Mouse (Mus musculus): ENCODE measurements around the gene Gcg. TPM values are rescaled to one million over a fixed set of nuclear protein-coding genes. Genes with fewer than 3 reads are reported as not detected.

Gene Gcg
- polyA plus RNA-seq, 1 experiment = 1.0 TPM

DNA sequence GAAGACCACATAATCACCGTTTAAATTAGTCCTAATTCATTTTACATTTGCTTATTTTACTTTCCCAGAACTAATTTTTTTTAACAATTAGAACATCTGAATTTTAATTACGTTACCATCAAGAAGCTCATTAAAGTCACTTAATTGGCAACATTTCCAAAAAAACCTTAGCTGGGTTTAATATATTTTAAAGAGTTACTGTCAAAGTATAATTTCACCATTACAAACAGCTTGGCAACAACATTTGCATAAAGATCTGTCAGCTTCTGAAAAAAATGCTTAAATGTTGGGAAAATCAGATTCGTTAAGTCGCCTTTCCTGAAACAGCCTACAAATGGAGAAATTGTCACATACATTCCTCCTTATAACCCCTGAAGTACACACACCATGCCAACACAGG is 14.6 kb upstream of the Gcg start:
- DNase-seq (ENCODE audit: low read depth) = peak; percentile 69
- TF ChIP-seq POLR2A (IDR thresholded peaks at IDR 0.05; ENCODE audit: borderline replicate concordance, extremely low read depth, insufficient read depth, insufficient read length, poor library complexity, severe bottlenecking) = no peak
- TF ChIP-seq CTCF (IDR thresholded peaks at IDR 0.05; ENCODE audit: borderline replicate concordance, extremely low read depth, insufficient read depth, insufficient read length) = no peak

DNA sequence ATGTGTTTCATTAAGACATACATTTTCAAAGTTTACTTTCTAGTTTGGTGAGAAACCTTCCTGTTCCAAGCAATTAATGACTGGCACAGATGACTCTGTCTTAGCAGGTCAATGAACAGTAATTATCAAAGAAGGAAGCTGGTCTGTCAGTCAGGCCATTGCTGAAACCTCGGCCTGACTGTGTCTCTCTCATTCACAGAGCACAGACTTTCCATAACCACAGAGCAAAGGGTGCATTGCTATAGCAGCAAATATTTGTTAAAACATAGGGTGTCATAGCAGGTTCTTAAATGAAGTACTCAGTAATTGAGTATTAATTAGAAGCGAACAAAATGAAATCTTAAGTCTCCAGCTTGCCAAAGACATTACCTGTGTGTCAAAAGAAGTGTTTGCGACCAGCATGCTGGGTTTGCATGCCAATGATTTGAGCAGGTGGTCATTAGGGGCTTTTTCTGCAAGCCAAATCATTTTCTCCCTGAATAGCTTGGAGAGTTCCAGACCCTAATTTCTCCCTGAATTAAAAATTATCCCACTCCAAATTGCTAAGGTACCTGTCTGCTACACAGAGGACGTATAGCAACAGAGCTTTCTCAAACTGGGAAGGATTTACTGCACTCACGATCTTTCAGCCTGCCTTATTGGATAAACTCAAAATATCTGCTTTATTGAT is 14.0 kb upstream of the Gcg start:
- no peak for TF ChIP-seq CTCF (IDR thresholded peaks at IDR 0.05; ENCODE audit: borderline replicate concordance, extremely low read depth, insufficient read depth, insufficient read length)
- TF ChIP-seq POLR2A (IDR thresholded peaks at IDR 0.05; ENCODE audit: borderline replicate concordance, extremely low read depth, insufficient read depth, insufficient read length, poor library complexity, severe bottlenecking) = no peak
- peak; percentile 93 for DNase-seq (ENCODE audit: low read depth)

DNA sequence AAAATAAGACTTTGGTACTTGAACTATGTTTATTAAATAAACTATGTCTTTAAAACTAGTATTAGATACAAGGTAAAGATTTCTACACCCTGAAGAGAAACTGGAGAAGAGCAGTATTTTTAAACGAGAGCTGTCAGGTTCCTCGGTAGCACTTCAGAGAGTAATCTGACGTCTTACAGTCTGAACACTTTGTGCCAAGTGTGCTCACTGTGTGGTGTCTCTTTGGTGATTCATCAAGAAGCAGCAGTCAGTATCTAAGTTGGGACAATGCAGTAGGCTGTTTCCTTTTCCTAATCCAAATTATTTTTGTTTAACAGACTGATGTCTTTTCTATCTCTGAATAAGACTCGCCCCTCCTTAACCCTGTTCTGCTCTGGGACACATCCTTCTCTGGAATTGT is 12.0 kb upstream of the Gcg start:
- DNase-seq (ENCODE audit: low read depth) = no peak

DNA sequence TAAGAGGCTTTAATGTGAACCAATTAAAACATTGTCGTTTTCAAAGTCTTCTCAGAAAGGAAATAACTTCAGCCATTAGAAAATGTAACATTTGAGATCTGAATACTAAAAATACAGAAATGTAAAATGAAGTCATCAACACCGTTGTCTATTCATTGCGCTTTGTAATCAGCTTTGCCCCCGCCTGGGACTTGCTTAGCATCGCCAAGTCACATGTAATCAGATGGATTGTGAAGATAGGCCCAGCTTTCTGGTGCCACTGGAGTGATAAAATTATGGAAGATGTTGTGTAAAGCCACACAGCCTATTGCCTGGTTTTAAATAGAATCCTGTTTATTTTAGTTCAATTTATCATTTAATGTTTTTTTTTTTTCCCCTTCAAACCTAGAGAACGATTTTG is 6.4 kb upstream of the Gcg start:
- TF ChIP-seq CTCF (IDR thresholded peaks at IDR 0.05; ENCODE audit: borderline replicate concordance, extremely low read depth, insufficient read depth, insufficient read length) = no peak
- no peak for TF ChIP-seq POLR2A (IDR thresholded peaks at IDR 0.05; ENCODE audit: borderline replicate concordance, extremely low read depth, insufficient read depth, insufficient read length, poor library complexity, severe bottlenecking)
- DNase-seq (ENCODE audit: low read depth) = no peak

More for the DNA sequence above, 12.0 kb upstream of the Gcg start:
- no peak for TF ChIP-seq CTCF (IDR thresholded peaks at IDR 0.05; ENCODE audit: borderline replicate concordance, extremely low read depth, insufficient read depth, insufficient read length)
- TF ChIP-seq POLR2A (IDR thresholded peaks at IDR 0.05; ENCODE audit: borderline replicate concordance, extremely low read depth, insufficient read depth, insufficient read length, poor library complexity, severe bottlenecking) = no peak

DNA sequence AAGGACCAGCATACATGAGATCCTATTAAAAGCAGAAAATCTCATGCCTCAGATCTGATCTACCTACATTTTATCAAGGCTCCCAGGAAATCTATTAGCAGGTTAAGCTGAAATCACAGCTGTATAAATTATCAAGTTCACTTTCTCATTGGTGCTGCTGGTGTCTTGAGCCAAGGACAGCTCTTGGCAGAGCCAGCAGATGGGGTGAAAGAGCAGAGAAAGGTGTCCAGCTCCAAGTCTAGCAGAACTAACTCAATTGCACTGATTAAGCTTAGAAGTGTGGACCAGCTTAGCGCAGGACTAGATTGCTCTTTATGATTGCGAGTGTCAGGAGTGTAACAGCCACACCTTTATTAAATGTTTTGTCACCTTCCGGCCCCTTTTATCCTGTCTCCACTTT is 1.5 kb upstream of the Gcg start:
- TF ChIP-seq CTCF (IDR thresholded peaks at IDR 0.05; ENCODE audit: borderline replicate concordance, extremely low read depth, insufficient read depth, insufficient read length) (peak; percentile 17; the same call in 1 of the 2 replicates), POLR2A (IDR thresholded peaks at IDR 0.05; ENCODE audit: borderline replicate concordance, extremely low read depth, insufficient read depth, insufficient read length, poor library complexity, severe bottlenecking) (no peak)
- DNase-seq (ENCODE audit: low read depth) = no peak

GRCm38 (mm10) chr2:62480285-62481198 is 2.9 kb downstream of the Gcg start:
- TF ChIP-seq POLR2A (IDR thresholded peaks at IDR 0.05; ENCODE audit: borderline replicate concordance, extremely low read depth, insufficient read depth, insufficient read length, poor library complexity, severe bottlenecking) = no peak
- TF ChIP-seq CTCF (IDR thresholded peaks at IDR 0.05; ENCODE audit: borderline replicate concordance, extremely low read depth, insufficient read depth, insufficient read length) = no peak
- peak; percentile 85 for DNase-seq (ENCODE audit: low read depth)

DNA sequence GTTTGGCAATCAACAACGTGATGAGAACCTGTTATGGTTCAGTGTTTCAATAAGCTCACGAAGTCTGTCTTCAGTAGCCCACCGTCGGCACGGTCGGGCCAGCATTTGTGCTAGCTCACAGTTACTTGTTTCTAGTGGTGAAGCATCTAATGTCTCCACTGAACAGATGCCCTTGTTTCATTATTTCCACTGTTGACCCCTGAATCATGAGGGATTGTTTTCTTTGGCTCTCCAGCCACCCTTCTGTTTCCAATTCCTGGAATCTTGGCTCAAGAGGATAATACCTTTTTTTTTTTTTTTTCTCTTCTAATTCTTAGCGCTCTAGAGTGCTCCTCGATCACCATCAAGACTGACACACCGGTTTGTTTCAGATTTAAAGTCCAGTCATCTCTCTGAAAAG is 13.9 kb downstream of the Gcg start:
- no peak for TF ChIP-seq POLR2A (IDR thresholded peaks at IDR 0.05; ENCODE audit: borderline replicate concordance, extremely low read depth, insufficient read depth, insufficient read length, poor library complexity, severe bottlenecking)
- no peak for TF ChIP-seq CTCF (IDR thresholded peaks at IDR 0.05; ENCODE audit: borderline replicate concordance, extremely low read depth, insufficient read depth, insufficient read length)
- no peak for DNase-seq (ENCODE audit: low read depth)

GRCm38 (mm10) chr2:62463287-62463686 is 20.2 kb downstream of the Gcg start:
- TF ChIP-seq CTCF (IDR thresholded peaks at IDR 0.05; ENCODE audit: borderline replicate concordance, extremely low read depth, insufficient read depth, insufficient read length) (no peak), POLR2A (IDR thresholded peaks at IDR 0.05; ENCODE audit: borderline replicate concordance, extremely low read depth, insufficient read depth, insufficient read length, poor library complexity, severe bottlenecking) (no peak)
- DNase-seq (ENCODE audit: low read depth) = no peak

DNA sequence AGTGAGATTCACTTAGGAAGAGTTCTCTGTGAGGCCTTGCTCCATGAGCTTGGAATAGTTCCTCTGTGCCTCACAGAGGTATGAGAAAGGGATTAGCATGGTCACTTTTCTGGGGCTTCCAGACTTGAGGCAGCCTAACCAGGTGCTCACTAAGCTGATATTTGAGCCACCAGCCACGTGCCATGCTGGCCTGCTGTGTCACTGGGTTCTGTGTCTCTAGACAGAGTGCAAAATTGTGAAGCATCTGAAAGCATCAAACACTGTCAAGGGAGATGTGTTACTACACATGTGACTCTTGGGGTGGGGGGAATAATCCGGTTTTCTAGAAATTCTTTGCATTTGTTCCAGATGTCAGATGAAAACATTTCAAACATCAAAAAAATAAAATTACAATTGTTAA is 21.3 kb downstream of the Gcg start:
- no peak for TF ChIP-seq POLR2A (IDR thresholded peaks at IDR 0.05; ENCODE audit: borderline replicate concordance, extremely low read depth, insufficient read depth, insufficient read length, poor library complexity, severe bottlenecking)
- no peak for TF ChIP-seq CTCF (IDR thresholded peaks at IDR 0.05; ENCODE audit: borderline replicate concordance, extremely low read depth, insufficient read depth, insufficient read length)
- no peak for DNase-seq (ENCODE audit: low read depth)

- TF ChIP-seq POLR2A (IDR thresholded peaks at IDR 0.05; ENCODE audit: borderline replicate concordance, extremely low read depth, insufficient read depth, insufficient read length, poor library complexity, severe bottlenecking) (no peak), CTCF (IDR thresholded peaks at IDR 0.05; ENCODE audit: borderline replicate concordance, extremely low read depth, insufficient read depth, insufficient read length) (no peak)
- no peak for DNase-seq (ENCODE audit: low read depth)
Measured at GRCm38 (mm10) chr2:62460815-62461450, 22.5 kb downstream of the Gcg start.

- TF ChIP-seq CTCF (IDR thresholded peaks at IDR 0.05; ENCODE audit: borderline replicate concordance, extremely low read depth, insufficient read depth, insufficient read length) (no peak), POLR2A (IDR thresholded peaks at IDR 0.05; ENCODE audit: borderline replicate concordance, extremely low read depth, insufficient read depth, insufficient read length, poor library complexity, severe bottlenecking) (no peak)
- peak; percentile 80 for DNase-seq (ENCODE audit: low read depth)
Measured at GRCm38 (mm10) chr2:62460231-62460710, 23.2 kb downstream of the Gcg start.
